Mouse (Mus musculus): ENCODE measurements at regions not wholly inside any gene's neighbourhood (a gene's known extent, or its start where the extent isn't known, plus 50 kb on each side); places are given as distances from the start of the nearest gene placed in this dataset.

GRCm38 (mm10) chr17:68084446-68084845 is 80.5 kb upstream of the Arhgap28 start:
- TF ChIP-seq CTCF (IDR thresholded peaks at IDR 0.05; ENCODE audit: borderline replicate concordance, insufficient read depth, low read length): no peak
- TF ChIP-seq POLR2A (IDR thresholded peaks at IDR 0.05; ENCODE audit: low read depth, low read length): no peak
